Mouse (Mus musculus) embryonic facial prominence, embryonic 12.5 days (tissue): ENCODE measurements at regions not wholly inside any gene's neighbourhood (a gene's known extent, or its start where the extent isn't known, plus 50 kb on each side); places are given as distances from the start of the nearest gene placed in this dataset.

ENCODE experiments used
- ATAC-seq: fragments of 200-750 bp; cut with Nextera tagmentation; 2 replicates; pipeline ENCODE4 v1.8.0; 2017; ENCODE audit not compliant: insufficient number of reproducible peaks, insufficient read depth, low FRiP score, low TSS enrichment
- H3K27ac ChIP-seq: fragments of 300-500 bp; sonication (generic); 2 replicates; pipeline ENCODE4 v1.5.1; 2016; ENCODE audit warnings: mild to moderate bottlenecking
- H3K27me3 ChIP-seq: fragments of 300-500 bp; sonication (generic); 2 replicates; pipeline ENCODE4 v1.6.1; 2016; ENCODE audit warnings: mild to moderate bottlenecking, moderate library complexity
- H3K36me3 ChIP-seq: fragments of 300-500 bp; sonication (generic); 2 replicates; pipeline ENCODE4 v1.6.1; 2016; ENCODE audit warnings: mild to moderate bottlenecking
- H3K4me1 ChIP-seq: fragments of 300-500 bp; sonication (generic); 2 replicates; pipeline ENCODE4 v1.6.1; 2016
- H3K4me2 ChIP-seq: fragments of 300-500 bp; sonication (generic); replicated peaks from 2 replicates; pipeline ENCODE4 v1.6.1; 2016; ENCODE audit warnings: mild to moderate bottlenecking, moderate library complexity
- H3K4me3 ChIP-seq: fragments of 300-500 bp; sonication (generic); 2 replicates; pipeline ENCODE4 v1.5.1; 2016; ENCODE audit warnings: mild to moderate bottlenecking
- H3K9ac ChIP-seq: fragments of 300-500 bp; sonication (generic); 2 replicates; pipeline ENCODE4 v1.6.1; 2016; ENCODE audit warnings: mild to moderate bottlenecking, moderate library complexity
- H3K9me3 ChIP-seq: fragments of 300-500 bp; sonication (generic); 2 replicates; pipeline ENCODE4 v1.6.1; 2016; ENCODE audit warnings: mild to moderate bottlenecking, moderate library complexity
- WGBS: fragments of 180-500 bp; shearing (Covaris S2); methylation state at CpG from one replicate; pipeline ENCODE4 v1.1.7; 2016; 5-methylcytosine and 5-hydroxymethylcytosine counted together

DNA sequence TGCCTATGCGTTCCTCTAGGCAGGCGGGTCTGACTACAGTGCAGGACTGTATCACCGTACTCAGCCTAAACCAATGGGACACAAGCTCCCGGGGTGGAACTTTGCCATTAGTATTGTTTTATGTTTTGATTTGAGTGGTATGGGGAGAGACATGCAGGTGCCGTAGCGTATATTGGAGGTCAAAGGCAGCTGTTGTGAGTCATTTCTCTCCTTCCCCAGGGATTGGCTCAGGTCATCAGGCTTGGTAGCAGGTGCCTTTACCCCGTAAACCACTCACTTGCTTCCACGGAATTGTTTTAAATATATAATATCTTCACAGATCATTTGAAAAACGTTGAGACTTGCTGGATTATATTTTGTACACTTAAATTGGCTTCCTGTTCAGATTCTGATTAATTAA is 58.1 kb upstream of the Dnajc19 start:
- H3K9ac ChIP-seq = no peak overlapping the region
- no peaks in the 10 kb centered on the region for H3K27me3 ChIP-seq
- H3K4me3 ChIP-seq = no peak overlapping the region
- H3K36me3 ChIP-seq = no peaks in the 10 kb centered on the region
- H3K27ac ChIP-seq = no peak overlapping the region
- WGBS = 78% methylated on average over 9 of the region's 9 CpGs
- no peaks in the 10 kb centered on the region for H3K9me3 ChIP-seq
- no peaks in the 10 kb centered on the region for H3K4me1 ChIP-seq
- no peak for ATAC-seq
- H3K4me2 ChIP-seq = no peak overlapping the region

DNA sequence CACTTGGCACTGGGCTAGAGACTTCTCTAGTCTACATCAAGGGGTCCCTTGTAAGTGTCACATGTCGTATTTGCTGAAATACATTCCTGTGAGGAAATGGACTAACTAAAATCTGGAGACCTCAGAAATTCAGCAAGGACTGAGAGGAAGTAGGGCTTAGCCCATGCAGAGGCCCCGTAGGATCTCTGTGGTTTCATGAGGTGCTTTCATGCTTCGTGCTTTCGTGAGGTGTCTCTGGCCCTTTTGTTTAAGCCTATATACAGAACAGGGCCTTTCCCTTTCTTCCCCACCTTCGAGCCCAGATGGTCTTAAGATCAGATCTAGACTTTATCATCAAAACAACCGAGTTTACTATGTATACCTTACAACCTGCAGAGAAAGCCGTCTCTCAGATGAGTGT is 56.9 kb upstream of the Dnajc19 start:
- no peak overlapping the region for H3K9ac ChIP-seq
- H3K9me3 ChIP-seq = no peaks in the 10 kb centered on the region
- no peak overlapping the region for H3K4me2 ChIP-seq
- ATAC-seq = no peak
- H3K36me3 ChIP-seq = no peaks in the 10 kb centered on the region
- no peak overlapping the region for H3K27ac ChIP-seq
- 84% methylated on average over 7 of the region's 7 CpGs for WGBS
- H3K4me1 ChIP-seq = no peaks in the 10 kb centered on the region
- H3K27me3 ChIP-seq = no peaks in the 10 kb centered on the region
- no peak overlapping the region for H3K4me3 ChIP-seq

DNA sequence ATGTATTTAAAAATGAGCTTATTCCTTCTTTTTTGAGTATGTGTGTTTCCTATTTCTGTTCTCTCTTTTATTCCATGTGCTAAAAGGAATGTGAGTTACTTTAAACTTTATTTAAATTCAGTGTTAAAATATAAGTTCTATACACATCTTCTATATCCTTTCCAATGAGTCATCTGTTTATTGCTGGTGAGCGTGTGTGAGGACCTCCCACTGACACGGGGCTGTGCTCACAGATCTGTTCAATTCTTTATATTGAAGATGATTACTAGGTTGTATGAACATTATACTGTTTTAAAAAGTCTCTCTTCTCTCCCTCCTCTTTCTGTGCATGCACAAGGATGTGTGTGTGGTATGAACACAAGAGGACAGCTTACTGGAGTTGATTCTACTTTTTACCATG is 55.3 kb upstream of the Dnajc19 start:
- ATAC-seq = no peak
- H3K9ac ChIP-seq = no peak overlapping the region
- H3K9me3 ChIP-seq = no peaks in the 10 kb centered on the region
- no peak overlapping the region for H3K4me3 ChIP-seq
- no peaks in the 10 kb centered on the region for H3K4me1 ChIP-seq
- H3K27me3 ChIP-seq = no peaks in the 10 kb centered on the region
- H3K36me3 ChIP-seq = no peaks in the 10 kb centered on the region
- 84% methylated on average over 2 of the region's 2 CpGs for WGBS
- H3K27ac ChIP-seq = no peak overlapping the region
- H3K4me2 ChIP-seq = no peak overlapping the region
